Mouse (Mus musculus): ENCODE results near the gene Iqsec1.

DNA sequence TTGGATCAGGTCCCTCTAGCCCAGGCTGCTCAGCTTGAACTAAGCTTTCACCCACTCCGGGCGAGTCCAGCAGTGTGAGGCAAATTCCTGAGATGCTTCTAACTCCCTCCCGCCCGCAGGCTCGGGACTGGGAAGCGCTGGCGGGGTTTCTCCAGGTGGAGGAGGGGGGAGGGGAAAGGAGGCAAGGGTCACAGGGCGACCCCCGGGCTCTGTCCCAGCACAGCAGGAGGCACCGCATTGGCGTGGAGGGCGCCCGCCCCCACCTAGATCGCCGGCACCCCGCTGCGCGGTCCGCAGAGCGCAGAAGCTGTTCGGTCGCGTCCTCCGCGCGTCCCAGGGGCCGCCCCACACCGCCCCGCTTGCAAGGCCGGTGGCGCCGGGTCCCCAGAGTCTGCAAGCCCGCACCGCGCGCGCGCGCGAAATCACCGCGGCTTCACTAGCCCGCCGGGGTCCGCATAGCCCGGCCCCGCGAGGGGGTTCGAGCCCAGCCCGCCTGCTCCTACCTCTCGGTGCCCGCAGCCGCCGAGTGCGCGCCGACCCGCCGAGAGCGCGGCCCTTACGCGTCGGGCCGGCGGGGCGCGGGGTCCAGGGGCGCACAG is 252.3 kb downstream of the Iqsec1 start:
- TF ChIP-seq CTCF (IDR thresholded peaks at IDR 0.05; ENCODE audit: borderline replicate concordance, control insufficient read depth, extremely low read depth, insufficient read depth, low read length, poor library complexity) (no peak), POLR2A (IDR thresholded peaks at IDR 0.05; ENCODE audit: control insufficient read depth, extremely low read depth, insufficient read depth, low read length, poor library complexity) (no peak)
